Comparison of ENCODE assay signal across 29 mouse cellular contexts in genomic region chr9:45126941-45127340, GRCm38 (mm10). TPM values are rescaled to one million over a fixed set of nuclear protein-coding genes. Genes with fewer than 3 reads are reported as not detected.
DNase-seq lines count a peak whose midpoint lies in the region; ATAC-seq and TF ChIP-seq lines count a peak whose summit lies in the region.
"Had no signal": no experiment of that assay in that cellular context is flagged by ENCODE, and none has a peak within 500 bp of the region (broad histone marks: within the 10 kb centered on the region; RNA-seq: fewer than 3 reads in every experiment).

No protein-coding gene starts in this region.

- DNase-seq in CD4-positive helper T cell, adult 2 months (ENCODE audit: low read depth, low spot score): peak; percentile 35
- no peak for DNase-seq in CH12.LX (ENCODE audit: extremely low read depth)
- DNase-seq in thymus, postnatal 0 days (ENCODE audit: low spot score): peak; percentile 54
- DNase-seq in midbrain, embryonic 11.5 days (ENCODE audit: low spot score, missing footprints): no peak
- no peak for DNase-seq in left cerebral cortex, postnatal 10 days (ENCODE audit: extremely low spot score in 1 of 2, low spot score in 2 of 2)
- no peak for DNase-seq in right cerebral cortex, adult 18-20 months
- DNase-seq: adrenal gland, postnatal 25 days; cerebellum, adult 11-12 months; cerebellum, postnatal 14 days; gastrocnemius, postnatal 36 days; kidney, adult 11 months; layer of hippocampus, adult 9-11 months had no signal

- H3K4me2 ChIP-seq in CH12.LX (ENCODE audit: insufficient read depth, low read depth, poor library complexity, severe bottlenecking): peak overlapping the region; percentile 44; the same call in 1 of the 2 replicates
- H3K4me2 ChIP-seq in midbrain, embryonic 11.5 days: no peak overlapping the region
- no peak overlapping the region for H3K4me2 ChIP-seq in intestine, postnatal 0 days (replicated peaks; ENCODE audit: low read depth)
- H3K4me2 ChIP-seq: embryonic facial prominence, embryonic 12.5 days; forebrain, embryonic 12.5 days; neural tube, embryonic 15.5 days; stomach, embryonic 15.5 days had no signal

- ATAC-seq in hematopoietic stem cell, adult 5-6 weeks (replicated peaks in 1 of 2; ENCODE audit: insufficient read depth in 1 of 2, low FRiP score in 2 of 2, low TSS enrichment in 1 of 2, low read depth in 1 of 2, poor library complexity in 2 of 2, severe bottlenecking in 2 of 2): peak; percentile 17 to 50; a peak in 1 of 4 replicates
- ATAC-seq in midbrain, embryonic 11.5 days (ENCODE audit: low FRiP score): no peak
- ATAC-seq in intestine, postnatal 0 days: no peak
- ATAC-seq: hindbrain, embryonic 16.5 days had no signal

- no peak for TF ChIP-seq CTCF in CH12.LX (conservative IDR thresholded peaks at IDR 0.05 in 1 of 2, IDR thresholded peaks at IDR 0.05 in 1 of 2; ENCODE audit: low read depth in 2 of 2, low read length in 2 of 2)
- TF ChIP-seq CTCF in intestine, postnatal 0 days (IDR thresholded peaks at IDR 0.05; ENCODE audit: low read depth): no peak

- no peak for TF ChIP-seq POLR2A in CH12.LX (IDR thresholded peaks at IDR 0.05; ENCODE audit: low read depth, low read length)

- no peaks in the 10 kb centered on the region for H3K79me2 ChIP-seq in CH12.LX (replicated peaks; ENCODE audit: control insufficient read depth, extremely low read depth, insufficient read depth, poor library complexity, severe bottlenecking)

- in situ Hi-C loops in CH12.LX (cut with MboI; ENCODE audit: low pct_ligation_motif_present, low pct_unique_long_range_greater_than_20kb, low sequenced_read_pairs): no loop called here

- no peak for TF ChIP-seq EP300 in CH12.LX (IDR thresholded peaks at IDR 0.05; ENCODE audit: low read length)

- H3K4me3 ChIP-seq in CH12.LX (replicated peaks in 1 of 3; ENCODE audit: low read depth in 2 of 3, low read length in 2 of 3, poor library complexity in 1 of 3): no peak overlapping the region
- H3K4me3 ChIP-seq in midbrain, embryonic 11.5 days (ENCODE audit: low read depth, low read length): no peak overlapping the region
- no peak overlapping the region for H3K4me3 ChIP-seq in intestine, postnatal 0 days (ENCODE audit: low read depth, low read length)
- H3K4me3 ChIP-seq: embryonic facial prominence, embryonic 12.5 days; erythroblast, embryonic 14.5 days; forebrain, embryonic 12.5 days; heart, embryonic 10.5 days; hindbrain, embryonic 10.5 days; neural tube, embryonic 15.5 days; stomach, embryonic 15.5 days had no signal

- no peak overlapping the region for H3K9ac ChIP-seq in CH12.LX (ENCODE audit: insufficient read depth, low read depth)
- H3K9ac ChIP-seq in midbrain, embryonic 11.5 days (ENCODE audit: low read length): no peak overlapping the region
- no peak overlapping the region for H3K9ac ChIP-seq in intestine, postnatal 0 days (ENCODE audit: low read depth, low read length)
- H3K9ac ChIP-seq: embryonic facial prominence, embryonic 12.5 days; forebrain, embryonic 12.5 days; neural tube, embryonic 15.5 days; stomach, embryonic 15.5 days had no signal

- H3K4me1 ChIP-seq in CH12.LX (ENCODE audit: control insufficient read depth in 1 of 2, insufficient read depth in 2 of 2): peaks cover 0 to 7% of the 10 kb centered on the region in 2 experiments; a peak in 2 of 4 replicates
- 0 out of 2 replicates have a peak, but pooled peaks cover 2% of the 10 kb centered on the region for H3K4me1 ChIP-seq in midbrain, embryonic 11.5 days (ENCODE audit: control insufficient read depth, insufficient read depth, low read length)
- peaks cover 3% of the 10 kb centered on the region; the same call in 1 of the 2 replicates for H3K4me1 ChIP-seq in intestine, postnatal 0 days (replicated peaks; ENCODE audit: control insufficient read depth, insufficient read depth, low read length)

- 56% methylated on average over 7 of the region's 7 CpGs for whole genome bisulfite sequencing in midbrain, embryonic 11.5 days
- 54% methylated on average over 7 of the region's 7 CpGs for WGBS in intestine, postnatal 0 days

- dilution Hi-C loops in CH12.LX (cut with MboI; ENCODE audit: extremely low pct_ligation_motif_present, extremely low pct_unique_long_range_greater_than_20kb, low sequenced_read_pairs): no loop called here

- intact Hi-C loops in left cerebral cortex, postnatal 10 days (cut with DNase I): no loop called here

- no peaks in the 10 kb centered on the region for H3K36me3 ChIP-seq in CH12.LX (replicated peaks in 1 of 2; ENCODE audit: control insufficient read depth in 1 of 2, insufficient read depth in 1 of 2, low read length in 1 of 2)
- H3K36me3 ChIP-seq in midbrain, embryonic 11.5 days (ENCODE audit: control insufficient read depth, insufficient read depth, low read length): no peaks in the 10 kb centered on the region
- no peaks in the 10 kb centered on the region for H3K36me3 ChIP-seq in intestine, postnatal 0 days (ENCODE audit: control insufficient read depth, insufficient read depth)

- H3K27me3 ChIP-seq in CH12.LX (replicated peaks): peaks cover 85% of the 10 kb centered on the region
- no peaks in the 10 kb centered on the region for H3K27me3 ChIP-seq in midbrain, embryonic 11.5 days (ENCODE audit: control insufficient read depth, insufficient read depth, low read length)
- H3K27me3 ChIP-seq in intestine, postnatal 0 days (replicated peaks; ENCODE audit: control insufficient read depth, insufficient read depth, low read length): no peaks in the 10 kb centered on the region
- H3K27me3 ChIP-seq: neural tube, embryonic 15.5 days; stomach, embryonic 15.5 days had no signal

- no peak overlapping the region for H3K27ac ChIP-seq in CH12.LX (ENCODE audit: insufficient read depth, low read depth)
- no peak overlapping the region for H3K27ac ChIP-seq in midbrain, embryonic 11.5 days (ENCODE audit: low read depth, low read length)
- no peak overlapping the region for H3K27ac ChIP-seq in intestine, postnatal 0 days (ENCODE audit: low read depth, low read length)
- H3K27ac ChIP-seq: embryonic facial prominence, embryonic 12.5 days; forebrain, embryonic 12.5 days; heart, embryonic 10.5 days; hindbrain, embryonic 10.5 days; kidney, postnatal 0 days; macrophage; neural tube, embryonic 15.5 days; stomach, embryonic 15.5 days had no signal

- H3K9me3 ChIP-seq in CH12.LX (replicated peaks; ENCODE audit: low read length): no peaks in the 10 kb centered on the region
- no peaks in the 10 kb centered on the region for H3K9me3 ChIP-seq in midbrain, embryonic 11.5 days (ENCODE audit: control insufficient read depth, low read length)
- no peaks in the 10 kb centered on the region for H3K9me3 ChIP-seq in intestine, postnatal 0 days (ENCODE audit: control insufficient read depth)
- H3K9me3 ChIP-seq: embryonic facial prominence, embryonic 12.5 days; forebrain, embryonic 12.5 days; heart, embryonic 10.5 days; hindbrain, embryonic 10.5 days; neural tube, embryonic 15.5 days; stomach, embryonic 15.5 days had no signal

- no peak for TF ChIP-seq RAD21 in CH12.LX (IDR thresholded peaks at IDR 0.05; ENCODE audit: low read depth, low read length)

TF ChIP-seq in CH12.LX, 34 proteins besides CTCF, POLR2A, EP300 and RAD21:
- no peak for TF ChIP-seq CHD1 (IDR thresholded peaks at IDR 0.05; ENCODE audit: low read depth, low read length)
TF ChIP-seq in CH12.LX: peak in this region for 0.

RNA-seq across cellular contexts. Expression of gene Scn2b, which starts 9.4 kb away (rescaled TPM):
- 0.04 TPM in 1 of 2 replicates, not detected in the other for total RNA-seq in CH12.LX (2012; rRNA removed)
- total RNA-seq in CH12.LX (2014; rRNA removed): not detected in 2 replicates
- 0.07 TPM in 1 of 2 replicates, not detected in the other for polyA plus RNA-seq in CH12.LX (2012; ENCODE audit: insufficient read length, low read depth)
- total RNA-seq in hematopoietic stem cell, adult 5-6 weeks (2017): 0.44 TPM in 1 of 2 replicates, not detected in the other
- polyA plus RNA-seq in thymus, postnatal 0 days (2015; fragmentation: Nextera tagmentation; extraction: Ambion mirVana): 5.4 and 6.6 TPM in 2 replicates
- polyA plus RNA-seq in midbrain, embryonic 11.5 days (2014; fragmentation: Nextera tagmentation; extraction: Ambion mirVana): 3.4 and 3.5 TPM in 2 replicates
- total RNA-seq in left cerebral cortex, postnatal 10 days (2021): 10 to 100 TPM; 89.1 to 97.5 TPM
- 0.96 and 1.1 TPM in 2 replicates for polyA plus RNA-seq in intestine, postnatal 0 days (2015; fragmentation: Nextera tagmentation; extraction: Ambion mirVana)
- total RNA-seq: liver, adult 2 months had no signal
- polyA plus RNA-seq: erythroblast, embryonic 14.5 days; liver, adult 2 months had no signal

RNA-seq across cellular contexts. Expression of gene Scn4b, which starts 11.3 kb away (rescaled TPM):
- total RNA-seq in CH12.LX (2012; rRNA removed): 0.04 TPM in 1 of 2 replicates, not detected in the other
- 0.04 TPM in 1 of 2 replicates, not detected in the other for total RNA-seq in CH12.LX (2014; rRNA removed)
- polyA plus RNA-seq in CH12.LX (2012; ENCODE audit: insufficient read length, low read depth): not detected in 2 replicates
- total RNA-seq in hematopoietic stem cell, adult 5-6 weeks (2017): 0.25 TPM in 1 of 2 replicates, not detected in the other
- polyA plus RNA-seq in thymus, postnatal 0 days (2015; fragmentation: Nextera tagmentation; extraction: Ambion mirVana): 8.0 and 9.1 TPM in 2 replicates
- 0.03 and 0.08 TPM in 2 replicates for polyA plus RNA-seq in midbrain, embryonic 11.5 days (2014; fragmentation: Nextera tagmentation; extraction: Ambion mirVana)
- 10 to 100 TPM in 1 of 2 experiments, 1 to 10 TPM in 1; 4.4 to 11.9 TPM for total RNA-seq in left cerebral cortex, postnatal 10 days (2021)
- polyA plus RNA-seq in intestine, postnatal 0 days (2015; fragmentation: Nextera tagmentation; extraction: Ambion mirVana): 0.04 TPM in 1 of 2 replicates, not detected in the other
- polyA plus RNA-seq: erythroblast, embryonic 14.5 days; macrophage had no signal

RNA-seq across cellular contexts. Expression of gene Jaml, which starts 48.0 kb away (rescaled TPM):
- 0.51 and 0.88 TPM in 2 replicates for total RNA-seq in CH12.LX (2012; rRNA removed)
- 0.87 and 0.96 TPM in 2 replicates for total RNA-seq in CH12.LX (2014; rRNA removed)
- polyA plus RNA-seq in CH12.LX (2012; ENCODE audit: insufficient read length, low read depth): 1.1 and 1.4 TPM in 2 replicates
- total RNA-seq in hematopoietic stem cell, adult 5-6 weeks (2017): 1.7 and 3.3 TPM in 2 replicates
- 7.2 and 8.1 TPM in 2 replicates for polyA plus RNA-seq in thymus, postnatal 0 days (2015; fragmentation: Nextera tagmentation; extraction: Ambion mirVana)
- polyA plus RNA-seq in midbrain, embryonic 11.5 days (2014; fragmentation: Nextera tagmentation; extraction: Ambion mirVana): 0.31 TPM in 1 of 2 replicates, not detected in the other
- total RNA-seq in left cerebral cortex, postnatal 10 days (2021): 1 to 10 TPM in 1 of 2 experiments, under 1 TPM in 1; 0.88 to 1.1 TPM
- polyA plus RNA-seq in intestine, postnatal 0 days (2015; fragmentation: Nextera tagmentation; extraction: Ambion mirVana): 221 and 255 TPM in 2 replicates
- total RNA-seq: midbrain, postnatal 0 days had no signal
- polyA plus RNA-seq: erythroblast, embryonic 14.5 days had no signal

RNA-seq across cellular contexts. Expression of gene BC049352, which starts 54.9 kb away (rescaled TPM):
- total RNA-seq in CH12.LX (2012; rRNA removed) (not detected in 2 replicates), CH12.LX (2014; rRNA removed) (not detected in 2 replicates)
- polyA plus RNA-seq in CH12.LX (2012; ENCODE audit: insufficient read length, low read depth): 0.14 and 0.17 TPM in 2 replicates
- total RNA-seq in hematopoietic stem cell, adult 5-6 weeks (2017): 1.3 and 3.6 TPM in 2 replicates
- 0.57 and 0.82 TPM in 2 replicates for polyA plus RNA-seq in thymus, postnatal 0 days (2015; fragmentation: Nextera tagmentation; extraction: Ambion mirVana)
- polyA plus RNA-seq in midbrain, embryonic 11.5 days (2014; fragmentation: Nextera tagmentation; extraction: Ambion mirVana): not detected in 2 replicates
- total RNA-seq in left cerebral cortex, postnatal 10 days (2021): under 1 TPM in 1 of 2 experiments, not detected in 1; 0.32 TPM
- 0.48 and 1.0 TPM in 2 replicates for polyA plus RNA-seq in intestine, postnatal 0 days (2015; fragmentation: Nextera tagmentation; extraction: Ambion mirVana)
- total RNA-seq: adrenal gland, postnatal 25 days; midbrain, postnatal 0 days had no signal
- polyA plus RNA-seq: erythroblast, embryonic 14.5 days; heart, embryonic 10.5 days; heart, postnatal 0 days; hindbrain, embryonic 10.5 days; hindbrain, embryonic 16.5 days; large intestine, adult 2 months; limb, embryonic 11.5 days; neural tube, embryonic 15.5 days had no signal

Comparison
In these comparisons a context has a peak if more than half of its experiments do, and no peak if none do; other contexts are left out.
1. DNase-seq: peak in CD4-positive helper T cell, adult 2 months (single experiment) and thymus, postnatal 0 days (single experiment); none in CH12.LX (single experiment), midbrain, embryonic 11.5 days (single experiment), left cerebral cortex, postnatal 10 days (0 of 2) and right cerebral cortex, adult 18-20 months (single experiment).
2. ATAC-seq: peak in hematopoietic stem cell, adult 5-6 weeks (2 of 2); none in midbrain, embryonic 11.5 days (single experiment) and intestine, postnatal 0 days (single experiment).
3. RNA of gene Jaml, which starts 48.0 kb away (polyA plus RNA-seq): 221 to 255 TPM in intestine, postnatal 0 days; 7.2 to 8.1 TPM in thymus, postnatal 0 days, 1.1 to 1.4 TPM in CH12.LX and 0.31 TPM in midbrain, embryonic 11.5 days; every median in the first group is over 10 times any median in the second.